Comparison of ENCODE assay signal across 8 mouse cellular contexts in the genomic region with DNA sequence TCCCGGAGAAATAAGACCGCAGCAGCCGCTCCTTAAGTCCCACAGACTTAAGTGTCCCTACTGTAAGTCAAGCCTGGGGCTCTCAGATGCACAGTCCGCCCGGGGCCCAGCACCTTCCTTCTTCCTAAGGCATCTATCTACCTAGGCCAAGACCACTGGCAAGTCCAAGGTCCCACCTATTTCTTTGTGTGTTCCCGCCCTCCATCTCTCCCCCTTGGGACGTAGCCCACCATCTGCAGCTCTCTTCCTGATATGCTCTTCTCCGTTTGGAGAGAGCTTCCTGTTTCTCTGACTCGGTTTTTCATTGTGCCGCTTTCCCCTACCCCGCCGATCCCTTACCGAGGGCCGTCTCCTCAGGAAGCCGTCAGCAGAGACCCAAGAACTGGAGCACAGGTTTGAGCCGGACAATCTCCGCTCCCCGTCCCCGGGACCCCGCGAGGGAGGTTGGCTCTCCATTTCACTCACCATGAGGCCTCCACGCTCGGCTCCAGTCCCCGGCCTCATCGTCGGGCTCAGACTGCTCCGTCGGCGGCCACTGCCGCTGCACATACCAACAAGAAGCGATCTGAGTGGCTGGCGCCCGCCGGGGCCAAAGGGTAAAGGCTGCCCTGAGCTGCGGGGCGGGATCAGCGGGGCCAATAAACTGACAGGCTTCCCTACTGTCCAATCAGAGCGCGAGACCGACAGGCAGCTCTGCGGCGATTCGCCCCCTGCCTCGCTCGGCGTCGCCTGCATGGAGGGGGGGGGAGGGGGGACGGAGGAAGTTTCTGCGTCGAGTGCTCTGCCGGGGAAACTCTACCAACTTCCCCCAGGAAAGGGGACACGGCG. TPM values are rescaled to one million over a fixed set of nuclear protein-coding genes. Genes with fewer than 3 reads are reported as not detected.
DNase-seq lines count a peak whose midpoint lies in the region; ATAC-seq and TF ChIP-seq lines count a peak whose summit lies in the region.

A gene (minus strand): TSS at position 601 of the 828 bp plus-strand sequence.

- H3K4me2 ChIP-seq in embryonic facial prominence, embryonic 13.5 days: peak within 1 kb of the TSS; percentile 68
- H3K4me2 ChIP-seq in limb, embryonic 12.5 days: peak within 1 kb of the TSS; percentile 72
- H3K4me2 ChIP-seq in midbrain, embryonic 15.5 days: peak within 1 kb of the TSS; percentile 73

- ATAC-seq in embryonic facial prominence, embryonic 13.5 days (ENCODE audit: insufficient number of reproducible peaks, insufficient read depth, low FRiP score, low TSS enrichment, low read depth): peak; percentile 98
- ATAC-seq in limb, embryonic 12.5 days (ENCODE audit: insufficient number of reproducible peaks, insufficient read depth, low FRiP score, low TSS enrichment, low read depth): peak; percentile 97
- peak; percentile 98 for ATAC-seq in midbrain, embryonic 15.5 days (replicated peaks)

- peaks cover 12% of the 10 kb centered on the region for H3K36me3 ChIP-seq in embryonic facial prominence, embryonic 13.5 days
- H3K36me3 ChIP-seq in kidney, adult 2 months (ENCODE audit: control insufficient read depth, insufficient read depth, low read length): no peaks in the 10 kb centered on the region; the same call in 1 of the 2 replicates
- peaks cover 32% of the 10 kb centered on the region for H3K36me3 ChIP-seq in limb, embryonic 12.5 days
- 0 out of 2 replicates have a peak, but pooled peaks cover 2% of the 10 kb centered on the region for H3K36me3 ChIP-seq in midbrain, embryonic 15.5 days (replicated peaks)
- H3K36me3 ChIP-seq in spleen, adult 2 months (ENCODE audit: control insufficient read depth, insufficient read depth, low read length): peaks cover 5% of the 10 kb centered on the region

- H3K9me3 ChIP-seq in embryonic facial prominence, embryonic 13.5 days: no peaks in the 10 kb centered on the region
- no peaks in the 10 kb centered on the region for H3K9me3 ChIP-seq in limb, embryonic 12.5 days
- H3K9me3 ChIP-seq in midbrain, embryonic 15.5 days: no peaks in the 10 kb centered on the region

- under 1% methylated on average over 49 of the region's 53 CpGs for WGBS in embryonic facial prominence, embryonic 13.5 days
- WGBS in kidney, adult 2 months: under 1% methylated on average over 52 of the region's 53 CpGs
- under 1% methylated on average over 53 of the region's 53 CpGs for WGBS in limb, embryonic 12.5 days
- under 1% methylated on average over 53 of the region's 53 CpGs for WGBS in midbrain, embryonic 15.5 days
- WGBS in spleen, adult 2 months: under 1% methylated on average over 50 of the region's 53 CpGs

- peak; percentile 97 for DNase-seq in 3134 (ENCODE audit: extremely low read depth, insufficient read length, low spot score)
- peak; percentile 100 for DNase-seq in adrenal gland, postnatal 36 days
- peak; percentile 100 for DNase-seq in heart, adult 18-20 months
- DNase-seq in kidney, adult 2 months: peak; percentile 100
- DNase-seq in spleen, adult 2 months (ENCODE audit: low read depth in 1 of 2, low spot score in 2 of 2): peak; percentile 98 to 100

- peak within 1 kb of the TSS; percentile 96 for H3K27ac ChIP-seq in embryonic facial prominence, embryonic 13.5 days
- H3K27ac ChIP-seq in kidney, adult 2 months (ENCODE audit: insufficient read depth, low read depth, low read length): peak within 1 kb of the TSS; percentile 99
- H3K27ac ChIP-seq in limb, embryonic 12.5 days: peak within 1 kb of the TSS; percentile 96
- peak within 1 kb of the TSS; percentile 99 for H3K27ac ChIP-seq in midbrain, embryonic 15.5 days
- peak within 1 kb of the TSS; percentile 99 for H3K27ac ChIP-seq in spleen, adult 2 months (ENCODE audit: insufficient read depth, low read length)

- peak within 1 kb of the TSS; percentile 91 for H3K9ac ChIP-seq in embryonic facial prominence, embryonic 13.5 days
- H3K9ac ChIP-seq in limb, embryonic 12.5 days (replicated peaks): peak within 1 kb of the TSS; percentile 83
- H3K9ac ChIP-seq in midbrain, embryonic 15.5 days: peak within 1 kb of the TSS; percentile 81

- peak; percentile 69 for TF ChIP-seq POLR2A in kidney, adult 2 months (IDR thresholded peaks at IDR 0.05; ENCODE audit: low read depth, low read length)
- TF ChIP-seq POLR2A in spleen, adult 2 months (IDR thresholded peaks at IDR 0.05; ENCODE audit: low read depth, low read length): peak; percentile 79

- no peak for TF ChIP-seq CTCF in kidney, adult 2 months (conservative IDR thresholded peaks at IDR 0.05; ENCODE audit: insufficient read depth, insufficient read length, low read depth, low read length)
- no peak for TF ChIP-seq CTCF in spleen, adult 2 months (IDR thresholded peaks at IDR 0.05; ENCODE audit: extremely low read depth, insufficient read depth, insufficient read length, insufficient replicate concordance)

- H3K4me1 ChIP-seq in embryonic facial prominence, embryonic 13.5 days: peaks cover 13% of the 10 kb centered on the region
- 0 out of 2 replicates have a peak, but pooled peaks cover 5% of the 10 kb centered on the region for H3K4me1 ChIP-seq in kidney, adult 2 months (ENCODE audit: control insufficient read depth, insufficient read depth, low read length)
- H3K4me1 ChIP-seq in limb, embryonic 12.5 days (replicated peaks): peaks cover 11% of the 10 kb centered on the region
- H3K4me1 ChIP-seq in midbrain, embryonic 15.5 days: peaks cover 26% of the 10 kb centered on the region
- peaks cover 2% of the 10 kb centered on the region; the same call in 1 of the 2 replicates for H3K4me1 ChIP-seq in spleen, adult 2 months (ENCODE audit: control insufficient read depth, insufficient read depth, insufficient read length)

- peak within 1 kb of the TSS; percentile 65 for H3K4me3 ChIP-seq in embryonic facial prominence, embryonic 13.5 days
- peak within 1 kb of the TSS; percentile 96 for H3K4me3 ChIP-seq in kidney, adult 2 months (ENCODE audit: insufficient read depth, low read depth, low read length)
- peak within 1 kb of the TSS; percentile 84 for H3K4me3 ChIP-seq in limb, embryonic 12.5 days (replicated peaks)
- peak within 1 kb of the TSS; percentile 82 for H3K4me3 ChIP-seq in midbrain, embryonic 15.5 days
- peak within 1 kb of the TSS; percentile 92 for H3K4me3 ChIP-seq in spleen, adult 2 months (ENCODE audit: extremely low read depth, insufficient read depth, insufficient read length)

- H3K27me3 ChIP-seq in embryonic facial prominence, embryonic 13.5 days: no peaks in the 10 kb centered on the region
- no peaks in the 10 kb centered on the region for H3K27me3 ChIP-seq in kidney, adult 2 months (replicated peaks; ENCODE audit: control insufficient read depth, insufficient read depth, low read length)
- H3K27me3 ChIP-seq in limb, embryonic 12.5 days: no peaks in the 10 kb centered on the region
- H3K27me3 ChIP-seq in midbrain, embryonic 15.5 days (replicated peaks): no peaks in the 10 kb centered on the region
- no peaks in the 10 kb centered on the region for H3K27me3 ChIP-seq in spleen, adult 2 months (ENCODE audit: control insufficient read depth, insufficient read depth, low read length)

RNA-seq across cellular contexts. Expression of the gene that starts here (rescaled TPM):
- 10 to 100 TPM; 75.9 to 78.6 TPM for total RNA-seq in adrenal gland, postnatal 36 days (2021)
- polyA plus RNA-seq in embryonic facial prominence, embryonic 13.5 days (2015; fragmentation: Nextera tagmentation; extraction: Ambion mirVana): 158 and 167 TPM in 2 replicates
- 10 to 100 TPM; 30.5 to 34.4 TPM for total RNA-seq in heart, adult 18-20 months (2021)
- polyA plus RNA-seq in kidney, adult 2 months (2012; rRNA removed): 13.8 and 16.4 TPM in 2 replicates
- 161 and 169 TPM in 2 replicates for polyA plus RNA-seq in limb, embryonic 12.5 days (2016; fragmentation: Nextera tagmentation; extraction: Ambion mirVana)
- polyA plus RNA-seq in midbrain, embryonic 15.5 days (2015; fragmentation: Nextera tagmentation; extraction: Ambion mirVana): 95.7 and 101 TPM in 2 replicates
- polyA plus RNA-seq in spleen, adult 2 months (2012; rRNA removed): 14.2 and 20.7 TPM in 2 replicates

Comparison
In these comparisons a context has a peak if more than half of its experiments do, and no peak if none do; other contexts are left out.
1. Peak in every context shown above with its lines: DNase-seq, ATAC-seq, H3K4me3 ChIP-seq and H3K27ac ChIP-seq.